Mouse (Mus musculus) testis, adult 2 months (tissue): Measurements from ENCODE around the gene Krtap1-4. TPM values are rescaled to one million over a fixed set of nuclear protein-coding genes. Genes with fewer than 3 reads are reported as not detected.
"Not testable (repeated sequence)": the region's sequence is repeated elsewhere in the genome, so short reads cannot be mapped to it uniquely, and the experiment has no call there.

ENCODE experiments used
- H3K27ac ChIP-seq: fragments of 200-500 bp; 2 replicates; pipeline ENCODE4 v1.5.1; 2012; ENCODE audit warnings: low read depth, low read length; ENCODE audit not compliant: control insufficient read depth, insufficient read depth
- H3K27me3 ChIP-seq: fragments of 200-500 bp; 2 replicates; pipeline ENCODE4 v1.6.1; 2012; ENCODE audit warnings: mild to moderate bottlenecking, low read length, moderate library complexity; ENCODE audit not compliant: control insufficient read depth, insufficient read depth
- H3K36me3 ChIP-seq: fragments of 200-500 bp; 2 replicates; pipeline ENCODE4 v1.6.1; 2012; ENCODE audit warnings: mild to moderate bottlenecking, low read length; ENCODE audit not compliant: control insufficient read depth, insufficient read depth
- H3K4me1 ChIP-seq: fragments of 200-500 bp; 2 replicates; pipeline ENCODE4 v1.6.1; 2012; ENCODE audit warnings: low read length; ENCODE audit not compliant: control insufficient read depth, insufficient read depth
- H3K4me3 ChIP-seq: fragments of 200-500 bp; 2 replicates; pipeline ENCODE4 v1.5.1; 2012; ENCODE audit warnings: low read depth, mild to moderate bottlenecking, low read length, moderate library complexity, mixed read lengths; ENCODE audit not compliant: control insufficient read depth
- CTCF ChIP-seq: fragments of 200-500 bp; IDR thresholded peaks from 2 replicates; pipeline ENCODE4 v1.5.1; 2012; ENCODE audit warnings: low read depth, mild to moderate bottlenecking, inconsistent platforms, low read length, moderate library complexity; ENCODE audit not compliant: control insufficient read depth, insufficient read depth, insufficient replicate concordance
- POLR2A ChIP-seq: fragments of 200-500 bp; IDR thresholded peaks from 2 replicates; pipeline ENCODE4 v1.6.1; 2012; ENCODE audit warnings: low read depth, mild to moderate bottlenecking, inconsistent platforms, low read length, moderate library complexity; ENCODE audit not compliant: control insufficient read depth
- polyA plus RNA-seq: library from polyadenylated mRNA; depleted of rRNA; stranded (reverse); fragments of >200 nt; gene quantifications from 2 replicates; pipeline ENCODE4 v1.2.3, GENCODE M21; 2012; rRNA removed

The Krtap1-4 gene
- not detected in 2 replicates for polyA plus RNA-seq

DNA sequence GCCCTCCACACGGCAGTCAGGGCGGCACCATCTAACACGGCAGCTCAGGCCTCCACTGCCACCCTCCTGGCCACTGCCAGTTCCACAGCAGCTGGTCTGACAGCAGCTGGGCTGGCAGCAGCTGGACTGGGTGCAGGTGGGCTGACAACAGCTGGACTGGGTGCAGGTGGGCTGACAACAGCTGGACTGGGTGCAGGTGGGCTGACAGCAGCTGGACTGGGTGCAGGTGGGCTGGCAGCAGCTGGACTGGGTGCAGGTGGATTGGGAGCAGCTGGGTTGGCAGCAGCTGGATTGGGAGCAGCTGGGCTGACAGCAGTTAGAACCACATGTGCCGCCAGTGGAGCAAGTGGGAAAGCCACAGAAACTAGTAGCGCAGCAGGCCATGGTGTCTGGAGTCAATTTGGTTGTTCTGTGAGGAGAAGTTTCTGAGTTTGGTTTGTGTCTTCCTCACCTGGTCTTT is at the start of gene Krtap1-4:
Krtap1-4 (minus strand) TSS at position 410 of the 460 bp plus-strand sequence.
- H3K36me3 ChIP-seq = no peaks in the 10 kb centered on the region
- TF ChIP-seq CTCF = no peak
- no peak for TF ChIP-seq POLR2A
- H3K27ac ChIP-seq = no peak within 1 kb of the TSS
- H3K4me1 ChIP-seq = no peaks in the 10 kb centered on the region
- H3K4me3 ChIP-seq = no peak within 1 kb of the TSS
- H3K27me3 ChIP-seq = no peaks in the 10 kb centered on the region

DNA sequence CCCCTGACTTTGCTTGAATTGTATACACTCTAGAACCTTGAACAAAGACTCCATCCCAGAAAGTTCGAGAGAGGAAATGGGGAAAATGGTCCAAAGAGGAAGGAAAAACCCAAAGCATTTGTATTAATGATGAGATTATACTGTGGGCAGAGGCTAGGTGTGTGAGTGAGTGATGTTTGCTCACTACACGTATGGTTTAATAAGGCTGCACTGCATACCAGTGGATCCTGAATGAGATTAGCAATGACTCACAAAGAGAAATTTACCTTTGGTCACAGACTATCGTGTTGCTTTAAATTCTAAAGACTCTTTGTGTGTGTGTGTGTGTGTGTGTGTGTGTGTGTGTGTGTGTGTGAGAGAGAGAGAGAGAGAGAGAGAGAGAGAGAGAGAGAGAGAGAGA is 47.4 kb upstream of the Krtap1-4 start:
- TF ChIP-seq CTCF = no peak
- no peak for TF ChIP-seq POLR2A
- H3K4me3 ChIP-seq = no peak overlapping the region
- H3K27ac ChIP-seq = no peak overlapping the region
- no peaks in the 10 kb centered on the region for H3K4me1 ChIP-seq
- H3K36me3 ChIP-seq = no peaks in the 10 kb centered on the region
- no peaks in the 10 kb centered on the region for H3K27me3 ChIP-seq

DNA sequence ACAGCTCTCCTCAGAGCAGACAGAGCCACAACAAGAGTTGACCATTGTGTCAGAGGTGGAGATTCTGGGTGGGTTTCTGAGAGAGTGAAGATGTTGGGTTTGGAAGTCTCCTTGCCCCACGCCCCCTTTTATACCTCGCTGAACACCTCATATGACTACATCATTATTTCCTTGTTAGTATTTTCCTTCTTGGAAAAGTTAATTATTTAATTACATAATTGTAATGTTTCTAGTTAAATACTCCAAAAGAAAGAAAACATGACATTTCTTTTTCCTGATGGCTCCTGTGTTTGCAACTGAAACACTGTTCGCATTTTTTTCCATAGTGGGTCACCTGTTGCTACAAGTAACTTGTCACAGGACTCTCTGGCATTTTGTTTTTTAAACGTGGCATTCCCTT is 44.7 kb upstream of the Krtap1-4 start, which contains the start of gene Krtap4-1:
Krtap4-1 (minus strand) TSS at position 101 of the 400 bp plus-strand sequence.
- Histone ChIP-seq H3K27ac (no peak within 1 kb of the TSS), H3K27me3 (no peaks in the 10 kb centered on the region), H3K4me1 (no peaks in the 10 kb centered on the region), H3K36me3 (no peaks in the 10 kb centered on the region), H3K4me3 (no peak within 1 kb of the TSS)
- TF ChIP-seq POLR2A (no peak), CTCF (no peak)

DNA sequence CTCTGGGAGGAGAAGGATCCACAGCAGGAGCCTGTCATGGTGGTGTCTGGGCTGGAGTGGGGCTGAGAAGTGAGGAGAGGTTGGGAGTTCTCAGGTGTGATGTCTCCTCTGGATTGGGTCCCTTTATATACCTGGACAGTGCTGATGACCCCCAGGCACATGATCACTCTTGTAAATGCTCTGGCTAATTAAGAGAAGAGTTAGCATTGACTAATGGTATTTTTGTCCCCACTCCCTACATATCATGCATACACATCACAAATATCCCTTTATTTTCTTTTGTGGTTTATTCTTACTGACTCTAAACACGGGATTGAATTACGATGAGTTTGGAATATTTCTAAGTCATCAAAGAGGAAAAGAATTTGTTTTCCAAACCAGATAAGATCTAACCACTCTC is 36.9 kb upstream of the Krtap1-4 start, which contains the start of gene Gm11562:
Gm11562 (minus strand) TSS at position 101 of the 400 bp plus-strand sequence.
- Histone ChIP-seq H3K27me3 (no peaks in the 10 kb centered on the region), H3K4me1 (no peaks in the 10 kb centered on the region), H3K36me3 (no peaks in the 10 kb centered on the region), H3K4me3 (no peak within 1 kb of the TSS), H3K27ac (no peak within 1 kb of the TSS)
- TF ChIP-seq CTCF (no peak), POLR2A (no peak)

GRCm38 (mm10) chr11:99614796-99615363 is 31.4 kb upstream of the Krtap1-4 start, which contains the start of gene Krtap2-4:
Gene Krtap2-4, minus strand, starts transcription at chr11:99614846.
- TF ChIP-seq POLR2A (no peak), CTCF (no peak)
- Histone ChIP-seq H3K27me3 (no peaks in the 10 kb centered on the region), H3K27ac (no peak within 1 kb of the TSS), H3K4me1 (no peaks in the 10 kb centered on the region), H3K36me3 (no peaks in the 10 kb centered on the region), H3K4me3 (no peak within 1 kb of the TSS)

DNA sequence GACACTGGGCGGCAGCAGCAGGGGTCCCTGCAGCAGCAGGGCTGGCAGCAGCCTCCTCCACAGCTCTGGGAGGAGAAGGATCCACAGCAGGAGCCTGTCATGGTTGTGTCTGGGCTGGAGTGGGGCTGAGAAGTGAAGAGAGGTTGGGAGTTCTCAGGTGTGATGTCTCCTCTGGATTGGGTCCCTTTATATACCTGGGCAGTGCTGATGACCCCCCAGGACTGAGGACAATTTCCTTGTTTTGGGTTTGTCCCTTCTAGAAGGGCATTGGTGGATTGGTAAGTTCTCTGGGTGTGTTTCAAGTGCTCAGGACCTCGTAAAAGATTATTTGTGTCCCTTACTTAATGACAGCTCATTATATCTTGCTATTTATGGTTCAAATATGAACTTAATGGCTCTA is 26.6 kb upstream of the Krtap1-4 start, which contains the start of gene Gm11937:
Gm11937 (minus strand) TSS at position 101 of the 400 bp plus-strand sequence.
- not testable (repeated sequence) for H3K27ac ChIP-seq

GRCm38 (mm10) chr11:99609126-99609525 is 25.7 kb upstream of the Krtap1-4 start:
- TF ChIP-seq CTCF (no peak), POLR2A (no peak)
- Histone ChIP-seq H3K27me3 (no peaks in the 10 kb centered on the region), H3K36me3 (no peaks in the 10 kb centered on the region), H3K4me1 (no peaks in the 10 kb centered on the region), H3K4me3 (no peak overlapping the region), H3K27ac (no peak overlapping the region)

More for the DNA sequence above, 26.6 kb upstream of the Krtap1-4 start, which contains the start of gene Gm11937:
- not testable (repeated sequence) for H3K27me3 ChIP-seq, H3K4me1 ChIP-seq, H3K4me3 ChIP-seq, H3K36me3 ChIP-seq

- not testable (repeated sequence) for H3K36me3 ChIP-seq, H3K4me3 ChIP-seq, H3K4me1 ChIP-seq, H3K27me3 ChIP-seq, H3K27ac ChIP-seq
These were observed 19.8 kb upstream of the Krtap1-4 start, which contains the start of gene Gm11938 for GRCm38 (mm10) chr11:99603208-99603607. Gene Gm11938, minus strand, starts transcription at chr11:99603308.

- not testable (repeated sequence) for H3K36me3 ChIP-seq, H3K4me1 ChIP-seq, H3K27ac ChIP-seq, H3K27me3 ChIP-seq
- H3K4me3 ChIP-seq = peak within 1 kb of the TSS; percentile 18
These were observed 14.3 kb upstream of the Krtap1-4 start, which contains the start of gene Krtap9-3 for GRCm38 (mm10) chr11:99597742-99598141. Gene Krtap9-3, minus strand, starts transcription at chr11:99598105.
